Mouse (Mus musculus): ENCODE results near the gene Gm21775. TPM values are rescaled to one million over a fixed set of nuclear protein-coding genes. Genes with fewer than 3 reads are reported as not detected.
"Not testable (repeated sequence)": the region's sequence is repeated elsewhere in the genome, so short reads cannot be mapped to it uniquely, and the experiment has no call there.

Gene Gm21775
- polyA plus RNA-seq (2016; fragmentation: Nextera tagmentation; extraction: Ambion mirVana) = not detected in 2 replicates

DNA sequence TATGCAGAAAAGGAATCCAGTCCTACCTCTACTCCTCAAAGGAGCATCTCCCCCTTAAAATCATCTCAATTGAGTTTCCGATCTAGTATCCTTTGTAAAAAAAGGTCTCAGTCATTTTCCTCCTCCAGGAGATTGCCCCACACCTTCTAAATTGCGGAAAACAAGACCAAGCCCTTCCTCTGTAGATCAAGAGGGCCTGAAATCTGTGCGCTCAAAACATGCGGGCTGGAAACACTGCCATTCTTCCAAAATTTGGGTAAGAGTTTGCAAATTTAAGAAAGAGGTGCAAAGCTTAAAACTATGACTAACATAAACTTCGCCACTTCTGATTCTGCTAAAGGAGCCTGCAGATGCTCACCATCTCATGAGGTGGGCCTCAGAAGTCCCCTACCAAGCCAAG lies at the start of gene Gm21775:
TSS of gene Gm21775 (plus strand) at position 301 of the 400 bp plus-strand sequence.
- not testable (repeated sequence) for H3K9me3 ChIP-seq; H3K9ac ChIP-seq; H3K4me1 ChIP-seq; H3K4me3 ChIP-seq; H3K27ac ChIP-seq; ATAC-seq (ENCODE audit: insufficient number of reproducible peaks, insufficient read depth, low FRiP score, low TSS enrichment); H3K36me3 ChIP-seq; H3K4me2 ChIP-seq (replicated peaks); H3K27me3 ChIP-seq
- 86% methylated on average over 4 of the region's 5 CpGs for WGBS

GRCm38 (mm10) chrY:10535942-10536341 lies 17.3 kb upstream of the Gm21775 start, which contains the start of gene Gm20737:
Gene Gm20737, minus strand, starts transcription at chrY:10536042.
- not testable (repeated sequence) for H3K27me3 ChIP-seq; H3K9ac ChIP-seq; H3K9me3 ChIP-seq; ATAC-seq (ENCODE audit: insufficient number of reproducible peaks, insufficient read depth, low FRiP score, low TSS enrichment); H3K36me3 ChIP-seq; H3K27ac ChIP-seq; H3K4me2 ChIP-seq (replicated peaks); H3K4me3 ChIP-seq; H3K4me1 ChIP-seq

Other genes with a start within 250 kb of the Gm21775 start
- gene Gm20834, start 228.9 kb upstream of the Gm21775 start, polyA plus RNA-seq (2016; fragmentation: Nextera tagmentation; extraction: Ambion mirVana) = not detected in 2 replicates
- gene Gm28510, start 140.7 kb upstream of the Gm21775 start, polyA plus RNA-seq (2016; fragmentation: Nextera tagmentation; extraction: Ambion mirVana) = not detected in 2 replicates
- not detected in 2 replicates for gene Gm20737, start 17.4 kb upstream of the Gm21775 start, polyA plus RNA-seq (2016; fragmentation: Nextera tagmentation; extraction: Ambion mirVana)
- not detected in 2 replicates for gene Gm21900, start 62.9 kb downstream of the Gm21775 start, polyA plus RNA-seq (2016; fragmentation: Nextera tagmentation; extraction: Ambion mirVana)
- gene Gm20777, start 199.0 kb downstream of the Gm21775 start, polyA plus RNA-seq (2016; fragmentation: Nextera tagmentation; extraction: Ambion mirVana) = not detected in 2 replicates